8 mouse cellular contexts compared by ENCODE assay signal in the genomic region with DNA sequence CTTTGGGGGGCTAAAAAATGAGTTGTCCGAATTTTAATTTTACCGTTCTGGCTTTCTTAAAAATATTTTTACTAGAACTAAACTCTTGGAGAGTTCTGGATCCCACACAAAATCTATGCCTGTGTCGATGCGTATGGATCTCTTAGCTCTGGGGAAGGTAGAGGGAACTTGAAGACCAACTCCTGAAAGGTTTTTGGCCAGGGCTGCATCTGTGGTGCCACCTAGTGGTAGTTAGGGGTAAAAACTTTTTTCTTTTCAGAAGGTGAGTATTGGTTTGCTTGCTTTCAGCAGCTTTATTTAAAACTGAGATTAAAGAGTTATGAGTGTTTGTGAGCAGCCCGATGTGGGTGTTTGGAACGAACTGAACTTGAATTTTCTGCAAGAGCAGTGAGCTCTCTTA. TPM values are rescaled to one million over a fixed set of nuclear protein-coding genes. Genes with fewer than 3 reads are reported as not detected.
DNase-seq lines count a peak whose midpoint lies in the region; ATAC-seq lines count a peak whose summit lies in the region.

No protein-coding gene starts in this region.

- H3K9me3 ChIP-seq in midbrain, embryonic 10.5 days (replicated peaks) = no peaks in the 10 kb centered on the region
- H3K9me3 ChIP-seq in midbrain, embryonic 13.5 days = no peaks in the 10 kb centered on the region

- no peaks in the 10 kb centered on the region for H3K4me1 ChIP-seq in midbrain, embryonic 10.5 days
- H3K4me1 ChIP-seq in midbrain, embryonic 13.5 days (replicated peaks) = no peaks in the 10 kb centered on the region

- no peak overlapping the region for H3K9ac ChIP-seq in midbrain, embryonic 13.5 days (replicated peaks)

- no peaks in the 10 kb centered on the region for H3K36me3 ChIP-seq in midbrain, embryonic 10.5 days
- H3K36me3 ChIP-seq in midbrain, embryonic 13.5 days = no peaks in the 10 kb centered on the region

- ATAC-seq in frontal cortex, adult (ENCODE audit: low TSS enrichment) = peak; percentile 64; the same call in 1 of the 2 replicates
- ATAC-seq in midbrain, embryonic 13.5 days = no peak
- ATAC-seq in granulocyte monocyte progenitor cell, adult 5-6 weeks (replicated peaks; ENCODE audit: poor library complexity, severe bottlenecking) = peak; percentile 87

- no peak overlapping the region for H3K27ac ChIP-seq in midbrain, embryonic 10.5 days (replicated peaks)
- H3K27ac ChIP-seq in midbrain, embryonic 13.5 days = no peak overlapping the region

- no peak overlapping the region for H3K4me3 ChIP-seq in midbrain, embryonic 10.5 days
- H3K4me3 ChIP-seq in midbrain, embryonic 13.5 days (replicated peaks) = no peak overlapping the region

- no peak for DNase-seq in frontal cortex, postnatal 25 days (ENCODE audit: low spot score in 2 of 2)
- peak; percentile 24 for DNase-seq in midbrain, embryonic 10.5 days (ENCODE audit: low spot score)
- DNase-seq in adrenal gland, adult 8-10 months = peak; percentile 8
- DNase-seq in retina, embryonic 14.5 days (ENCODE audit: low spot score) = peak; percentile 76
- DNase-seq in frontal cortex, postnatal 36 days (ENCODE audit: low spot score in 2 of 2) = no peak

- H3K4me2 ChIP-seq in midbrain, embryonic 13.5 days (replicated peaks) = no peak overlapping the region

- 32% methylated on average over 6 of the region's 6 CpGs for WGBS in midbrain, embryonic 10.5 days
- 29% methylated on average over 6 of the region's 6 CpGs for WGBS in midbrain, embryonic 13.5 days

- no peaks in the 10 kb centered on the region for H3K27me3 ChIP-seq in midbrain, embryonic 10.5 days (ENCODE audit: low read depth, poor library complexity, severe bottlenecking)
- H3K27me3 ChIP-seq in midbrain, embryonic 13.5 days = no peaks in the 10 kb centered on the region

RNA-seq across cellular contexts. Expression of a gene that starts 21.8 kb away (rescaled TPM):
- polyA plus RNA-seq in midbrain, embryonic 10.5 days (2016; fragmentation: Nextera tagmentation; extraction: Ambion mirVana) = 0.39 and 0.83 TPM in 2 replicates
- polyA plus RNA-seq in midbrain, embryonic 13.5 days (2015; fragmentation: Nextera tagmentation; extraction: Ambion mirVana) = 2.3 and 2.8 TPM in 2 replicates
- total RNA-seq in adrenal gland, adult 8-10 months (2022) = 100 to 1,000 TPM; 112 to 256 (median 151) TPM
- not detected in 2 replicates for total RNA-seq in granulocyte monocyte progenitor cell, adult 5-6 weeks (2014; fragmentation: Nextera tagmentation)
- total RNA-seq in granulocyte monocyte progenitor cell, adult 5-6 weeks (2017) = 1.6 TPM in 1 of 2 replicates, not detected in the other

Comparison
In these comparisons a context has a peak if more than half of its experiments do, and no peak if none do; other contexts are left out.
1. DNase-seq: peak in midbrain, embryonic 10.5 days (single experiment), adrenal gland, adult 8-10 months (single experiment) and retina, embryonic 14.5 days (single experiment); none in frontal cortex, postnatal 25 days (0 of 2) and frontal cortex, postnatal 36 days (0 of 2).
2. RNA of a gene that starts 21.8 kb away (total RNA-seq): 112 to 256 TPM in adrenal gland, adult 8-10 months; 1.6 TPM in granulocyte monocyte progenitor cell, adult 5-6 weeks; every median in the first group is over 10 times any median in the second.